Mouse (Mus musculus) bone marrow macrophage, adult 2 months (primary cell): ENCODE results near the gene Rara.

ENCODE experiments used
- CTCF ChIP-seq: IDR thresholded peaks from 2 replicates; pipeline ENCODE4 v1.5.1; 2012; ENCODE audit warnings: low read depth, mild to moderate bottlenecking, low read length, moderate library complexity
- POLR2A ChIP-seq: IDR thresholded peaks from 2 replicates; pipeline ENCODE4 v1.6.1; 2012; ENCODE audit warnings: mild to moderate bottlenecking, low read depth, low read length, borderline replicate concordance

DNA sequence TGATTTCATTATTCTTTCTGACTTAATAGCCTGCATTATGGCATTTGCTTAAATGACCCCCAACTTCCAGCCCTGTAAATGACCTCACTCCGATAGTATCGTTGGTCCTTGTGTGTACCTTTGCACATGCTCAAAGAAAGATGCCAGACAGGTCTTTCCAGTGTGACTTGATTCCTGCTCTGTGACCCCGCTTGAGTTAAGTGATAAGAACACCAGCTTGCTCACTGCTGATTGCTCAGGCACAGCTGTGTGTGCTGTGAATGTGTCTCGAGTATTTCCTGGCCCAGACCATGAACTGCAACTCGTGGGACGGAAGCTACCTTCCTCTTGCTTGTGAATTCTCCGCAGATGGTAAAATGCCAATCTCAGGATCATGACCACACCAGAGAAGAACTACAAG lies 22.6 kb upstream of the Rara start:
- no peak for TF ChIP-seq CTCF
- no peak for TF ChIP-seq POLR2A
